Mouse (Mus musculus) liver, embryonic 14.5 days (tissue): ENCODE measurements around the gene Ptgir. TPM values are rescaled to one million over a fixed set of nuclear protein-coding genes. Genes with fewer than 3 reads are reported as not detected.

ENCODE experiments used
- ATAC-seq: fragments of 200-750 bp; cut with Nextera tagmentation; 2 replicates; pipeline ENCODE4 v1.8.0; 2017; ENCODE audit warnings: moderate number of reproducible peaks, mild to moderate bottlenecking, moderate library complexity; ENCODE audit not compliant: insufficient read depth
- DNase-seq, 3 experiments: peaks; one replicate each; pipeline ENCODE4 v3.0.0-alpha.2; 2012 to 2013; ENCODE audit warnings: low read depth in 3 of 3, low spot score in 3 of 3
- H3K27ac ChIP-seq: fragments of 300-500 bp; sonication (generic); 2 replicates; pipeline ENCODE4 v1.5.1; 2014; ENCODE audit warnings: moderate library complexity, mild to moderate bottlenecking, control low read depth, inconsistent platforms
- H3K27me3 ChIP-seq: fragments of 300-500 bp; sonication (generic); 2 replicates; pipeline ENCODE4 v1.6.1; 2014; ENCODE audit warnings: mild to moderate bottlenecking, low read length, moderate library complexity; ENCODE audit not compliant: control insufficient read depth, insufficient read depth
- H3K36me3 ChIP-seq: fragments of 300-500 bp; sonication (generic); replicated peaks from 2 replicates; pipeline ENCODE4 v1.6.1; 2014; ENCODE audit warnings: low read depth; ENCODE audit not compliant: control insufficient read depth, insufficient read depth
- H3K4me1 ChIP-seq, 2 experiments: fragments of 200-500 bp in 1 of 2; fragments of 300-500 bp in 1 of 2; sonication (generic) in 1 of 2; replicated peaks; 2 replicates each; pipeline ENCODE4 v1.6.1; 2012 to 2014; ENCODE audit warnings: antibody characterized with exemption in 1 of 2, inconsistent platforms in 1 of 2, low read length in 1 of 2; ENCODE audit not compliant: control insufficient read depth in 2 of 2, insufficient read depth in 2 of 2
- H3K4me2 ChIP-seq: fragments of 300-500 bp; sonication (generic); 2 replicates; pipeline ENCODE4 v1.6.1; 2014; ENCODE audit warnings: low read depth, mild to moderate bottlenecking, control low read depth, moderate library complexity
- H3K4me3 ChIP-seq, 2 experiments: fragments of 200-500 bp in 1 of 2; fragments of 300-500 bp in 1 of 2; sonication (generic) in 1 of 2; 2 replicates each; pipeline ENCODE4 v1.5.1; 2012 to 2014; ENCODE audit warnings: low read depth in 2 of 2, low read length in 2 of 2, mild to moderate bottlenecking in 2 of 2, control low read depth in 1 of 2, inconsistent platforms in 1 of 2, moderate library complexity in 1 of 2; ENCODE audit not compliant: insufficient read depth in 1 of 2
- H3K9ac ChIP-seq: fragments of 300-500 bp; sonication (generic); replicated peaks from 2 replicates; pipeline ENCODE4 v1.6.1; 2014; ENCODE audit warnings: mild to moderate bottlenecking, control low read depth, moderate library complexity
- H3K9me3 ChIP-seq: fragments of 300-500 bp; sonication (generic); 2 replicates; pipeline ENCODE4 v1.6.1; 2016; ENCODE audit warnings: low read length, mixed read lengths; ENCODE audit not compliant: control insufficient read depth
- CTCF ChIP-seq: IDR thresholded peaks from 2 replicates; pipeline ENCODE4 v1.5.1; 2016; ENCODE audit warnings: antibody characterized with exemption, low read depth, control low read depth
- EP300 ChIP-seq: IDR thresholded peaks from 2 replicates; pipeline ENCODE4 v1.6.1; 2016; ENCODE audit warnings: antibody characterized with exemption, low read depth
- WGBS: fragments of 180-500 bp; shearing (Covaris S2); extraction: QIAGEN DNeasy Blood & Tissue Kit; methylation state at CpG from one replicate; pipeline ENCODE4 v1.1.7; 2014; ENCODE audit not compliant: insufficient replicate concordance; 5-methylcytosine and 5-hydroxymethylcytosine counted together
- polyA plus RNA-seq, 2 experiments: library from polyadenylated mRNA; depleted of rRNA in 1 of 2; stranded (reverse) in 1 of 2; unstranded in 1 of 2; fragments of >200 nt; fragmentation: Nextera tagmentation in 1 of 2; extraction: Ambion mirVana in 1 of 2; gene quantifications; 2 replicates each; pipeline versions ENCODE4 v1.2.1 to v1.2.3; 2012 to 2014

Gene Ptgir
- polyA plus RNA-seq, 2 experiments: 0.87 to 0.88 TPM

DNA sequence AGATGAGACGGTGACA is 31.2 kb upstream of the Ptgir start, which contains the start of gene Dact3:
TSS of gene Dact3 (plus strand) at position 8 of the 16 bp plus-strand sequence.
- H3K27me3 ChIP-seq: peaks cover 11% of the 10 kb centered on the region
- H3K27ac ChIP-seq: no peak within 1 kb of the TSS; the same call in 1 of the 2 replicates
- TF ChIP-seq EP300 (no peak), CTCF (no peak)
- no peaks in the 10 kb centered on the region for H3K36me3 ChIP-seq
- H3K4me3 ChIP-seq: peak within 1 kb of the TSS; percentile 25 to 55
- peaks cover 4 to 7% of the 10 kb centered on the region in 2 experiments for H3K4me1 ChIP-seq
- no peaks in the 10 kb centered on the region for H3K9me3 ChIP-seq
- no peak for DNase-seq
- WGBS: 0% methylated on average over 1 of the region's 1 CpGs
- peak within 1 kb of the TSS; percentile 73 for H3K4me2 ChIP-seq
- ATAC-seq: no peak
- H3K9ac ChIP-seq: peak within 1 kb of the TSS; percentile 3; the same call in 1 of the 2 replicates

- no peaks in the 10 kb centered on the region for H3K36me3 ChIP-seq
- no peaks in the 10 kb centered on the region for H3K9me3 ChIP-seq
- DNase-seq (no peak), ATAC-seq (peak; percentile 30)
- H3K4me1 ChIP-seq: peaks cover 4 to 7% of the 10 kb centered on the region in 2 experiments
- no peak for TF ChIP-seq EP300
- TF ChIP-seq CTCF: no peak
- peak overlapping the region; percentile 18 to 55 for H3K4me3 ChIP-seq
- H3K27me3 ChIP-seq: peaks cover 11% of the 10 kb centered on the region
- peak overlapping the region; percentile 73 for H3K4me2 ChIP-seq
- peak overlapping the region; percentile 3; the same call in 1 of the 2 replicates for H3K9ac ChIP-seq
- H3K27ac ChIP-seq: no peak overlapping the region
- WGBS: 2% methylated on average over 38 of the region's 42 CpGs
Measured at GRCm38 (mm10) chr7:16875326-16875725, 31.0 kb upstream of the Ptgir start.

- Histone ChIP-seq H3K27ac (no peak overlapping the region), H3K9ac (no peak overlapping the region), H3K4me3 (peak overlapping the region in 1 of 2 experiments; percentile 18; a peak in 2 of 4 replicates)
Measured at GRCm38 (mm10) chr7:16876006-16876405, 30.3 kb upstream of the Ptgir start.

DNA sequence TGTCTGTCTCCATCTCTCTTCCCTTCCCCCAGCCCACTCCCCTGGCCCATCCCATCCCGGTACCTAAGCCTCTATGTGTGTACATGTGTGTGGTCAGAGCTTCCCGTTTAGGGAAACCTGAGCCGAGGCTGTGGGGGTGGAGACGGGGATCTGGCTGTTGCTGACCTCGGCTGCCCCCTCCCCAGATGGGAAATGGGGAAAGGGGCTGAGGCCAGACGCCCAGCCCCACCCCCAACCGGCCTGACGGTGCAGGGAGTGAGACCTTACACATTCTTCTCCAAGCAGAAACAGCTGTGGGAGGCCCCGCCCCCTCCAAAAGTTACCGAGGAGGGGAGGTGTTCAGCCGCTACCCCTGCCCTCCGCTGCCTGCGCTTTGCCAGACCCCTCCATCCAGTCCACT is 29.7 kb upstream of the Ptgir start:
- peaks cover 4 to 7% of the 10 kb centered on the region in 2 experiments for H3K4me1 ChIP-seq
- no peaks in the 10 kb centered on the region for H3K9me3 ChIP-seq
- H3K27ac ChIP-seq: no peak overlapping the region
- H3K4me2 ChIP-seq: 0 out of 2 replicates have a peak overlapping the region, but pooled peaks have one; percentile 18
- no peaks in the 10 kb centered on the region for H3K36me3 ChIP-seq
- DNase-seq: no peak
- H3K9ac ChIP-seq: no peak overlapping the region
- H3K4me3 ChIP-seq: no peak overlapping the region
- WGBS: 10% methylated on average over 13 of the region's 13 CpGs
- TF ChIP-seq CTCF (no peak), EP300 (no peak)
- H3K27me3 ChIP-seq: peaks cover 11% of the 10 kb centered on the region
- no peak for ATAC-seq

More at GRCm38 (mm10) chr7:16876006-16876405, 30.3 kb upstream of the Ptgir start:
- TF ChIP-seq CTCF (no peak), EP300 (no peak)
- Histone ChIP-seq H3K4me1 (peaks cover 4 to 7% of the 10 kb centered on the region in 2 experiments), H3K4me2 (peak overlapping the region; percentile 73), H3K36me3 (no peaks in the 10 kb centered on the region), H3K27me3 (peaks cover 11% of the 10 kb centered on the region), H3K9me3 (no peaks in the 10 kb centered on the region)
- WGBS: 30% methylated on average over 11 of the region's 11 CpGs
- DNase-seq: no peak
- no peak for ATAC-seq

DNA sequence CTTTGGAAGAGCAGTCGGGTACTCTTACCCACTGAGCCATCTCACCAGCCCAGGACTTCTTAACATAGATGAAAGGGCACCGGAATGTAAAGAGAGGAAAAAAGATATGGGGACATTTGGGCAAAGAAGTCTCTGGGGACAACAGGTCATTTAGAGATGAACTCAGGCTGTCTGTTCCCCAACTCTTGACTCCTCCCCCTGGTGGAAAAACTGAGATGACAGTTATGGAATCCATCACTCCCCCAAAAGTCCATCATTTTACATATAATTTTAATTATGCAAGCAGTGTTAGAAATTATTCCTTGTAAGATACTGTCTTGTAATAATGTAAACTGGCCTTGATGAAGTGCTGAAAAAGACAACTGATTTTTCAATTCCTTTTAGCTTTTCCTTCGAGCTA is 28.6 kb upstream of the Ptgir start:
- Histone ChIP-seq H3K4me3 (no peak overlapping the region), H3K27me3 (peaks cover 11% of the 10 kb centered on the region), H3K9ac (no peak overlapping the region), H3K4me2 (no peak overlapping the region), H3K9me3 (no peaks in the 10 kb centered on the region), H3K27ac (no peak overlapping the region), H3K4me1 (peaks cover 4 to 7% of the 10 kb centered on the region in 2 experiments), H3K36me3 (no peaks in the 10 kb centered on the region)
- WGBS: 61% methylated on average over 3 of the region's 3 CpGs
- no peak for DNase-seq
- ATAC-seq: no peak
- no peak for TF ChIP-seq EP300
- TF ChIP-seq CTCF: no peak
